Mouse (Mus musculus) megakaryocyte-erythroid progenitor cell, adult 5-6 weeks (primary cell): Measurements from ENCODE around the gene Cited2. TPM values are rescaled to one million over a fixed set of nuclear protein-coding genes. Genes with fewer than 3 reads are reported as not detected.

Source experiments
- ATAC-seq: replicated peaks from 2 replicates; pipeline ENCODE4 v1.8.0; 2016; ENCODE audit warnings: mild to moderate bottlenecking, inconsistent platforms; ENCODE audit not compliant: severe bottlenecking, poor library complexity, low FRiP score, low TSS enrichment
- total RNA-seq, 2 experiments: library from RNA; stranded (forward) in 1 of 2; stranded (reverse) in 1 of 2; fragments of 200-1000, 215-1000 nt in 1 of 2; fragments of >200 nt in 1 of 2; fragmentation: Nextera tagmentation in 1 of 2; gene quantifications; 2 replicates each; pipeline ENCODE4 v1.2.3; 2014 to 2017

Gene Cited2
- total RNA-seq, 2 experiments from 2014 or later: 10.1 TPM

- peak; percentile 64 for ATAC-seq
Observed at GRCm38 (mm10) chr10:17722158-17722557, 860 bp upstream of the Cited2 start.

- ATAC-seq: peak; percentile 25
Observed at GRCm38 (mm10) chr10:17723421-17723841, 413 bp downstream of the Cited2 start.

GRCm38 (mm10) chr10:17723871-17724741, 1.1 kb downstream of the Cited2 start:
- peak; percentile 32 for ATAC-seq

GRCm38 (mm10) chr10:17725037-17725584, 2.1 kb downstream of the Cited2 start:
- no peak for ATAC-seq

- ATAC-seq: no peak
Observed at GRCm38 (mm10) chr10:17725644-17726372, 2.8 kb downstream of the Cited2 start.

- no peak for ATAC-seq
Observed at GRCm38 (mm10) chr10:17726373-17726720, 3.3 kb downstream of the Cited2 start.

- ATAC-seq: peak; percentile 40
Observed at GRCm38 (mm10) chr10:17727161-17727925, 4.3 kb downstream of the Cited2 start.

GRCm38 (mm10) chr10:17727926-17728279, 4.9 kb downstream of the Cited2 start:
- peak; percentile 17; the same call in 1 of the 2 replicates for ATAC-seq

- ATAC-seq: no peak
Observed at GRCm38 (mm10) chr10:17728711-17729110, 5.7 kb downstream of the Cited2 start.

GRCm38 (mm10) chr10:17729476-17729875, 6.5 kb downstream of the Cited2 start:
- no peak for ATAC-seq

- ATAC-seq: peak; percentile 79
Observed at GRCm38 (mm10) chr10:17733057-17733456, 10.0 kb downstream of the Cited2 start.

GRCm38 (mm10) chr10:17742581-17742980, 19.6 kb downstream of the Cited2 start:
- no peak for ATAC-seq

GRCm38 (mm10) chr10:17752478-17752877, 29.5 kb downstream of the Cited2 start:
- ATAC-seq: no peak

GRCm38 (mm10) chr10:17759772-17760171, 36.8 kb downstream of the Cited2 start:
- ATAC-seq: no peak

GRCm38 (mm10) chr10:17760750-17761613, 38.0 kb downstream of the Cited2 start:
- no peak for ATAC-seq

GRCm38 (mm10) chr10:17761652-17762051, 38.6 kb downstream of the Cited2 start:
- peak; percentile 52; the same call in 1 of the 2 replicates for ATAC-seq

- ATAC-seq: no peak
Observed at GRCm38 (mm10) chr10:17762946-17763345, 39.9 kb downstream of the Cited2 start.

GRCm38 (mm10) chr10:17769856-17770255, 46.8 kb downstream of the Cited2 start:
- ATAC-seq: no peak

GRCm38 (mm10) chr10:17772364-17772763, 49.3 kb downstream of the Cited2 start:
- ATAC-seq: 0 out of 2 replicates have a peak, but pooled peaks have one; percentile 26
